Mouse (Mus musculus) intestine, embryonic 14.5 days (tissue): Measurements from ENCODE around the gene Them7. TPM values are rescaled to one million over a fixed set of nuclear protein-coding genes. Genes with fewer than 3 reads are reported as not detected.

Experiments used
- ATAC-seq: fragments of 200-750 bp; cut with Nextera tagmentation; replicated peaks from 2 replicates; pipeline ENCODE4 v1.8.0; 2017; ENCODE audit warnings: low read depth, moderate number of reproducible peaks, moderate TSS enrichment, moderate library complexity; ENCODE audit not compliant: low FRiP score, low TSS enrichment
- DNase-seq: peaks from one replicate; pipeline ENCODE4 v3.0.0-alpha.2; 2018; ENCODE audit warnings: low spot score
- H3K27ac ChIP-seq: fragments of 300-500 bp; sonication (generic); 2 replicates; pipeline ENCODE4 v1.5.1; 2014; ENCODE audit warnings: low read depth, mild to moderate bottlenecking, control low read depth
- H3K27me3 ChIP-seq: fragments of 300-500 bp; sonication (generic); replicated peaks from 2 replicates; pipeline ENCODE4 v1.6.1; 2014; ENCODE audit warnings: low read length, control low read depth; ENCODE audit not compliant: control insufficient read depth, insufficient read depth
- H3K36me3 ChIP-seq: fragments of 300-500 bp; sonication (generic); 2 replicates; pipeline ENCODE4 v1.6.1; 2014; ENCODE audit warnings: low read length, control low read depth; ENCODE audit not compliant: control insufficient read depth, insufficient read depth
- H3K4me1 ChIP-seq: fragments of 300-500 bp; sonication (generic); replicated peaks from 2 replicates; pipeline ENCODE4 v1.6.1; 2014; ENCODE audit warnings: low read length, control low read depth, mixed read lengths; ENCODE audit not compliant: control insufficient read depth, insufficient read depth
- H3K4me2 ChIP-seq: fragments of 300-500 bp; sonication (generic); 2 replicates; pipeline ENCODE4 v1.6.1; 2014; ENCODE audit warnings: low read length
- H3K4me3 ChIP-seq: fragments of 300-500 bp; sonication (generic); 2 replicates; pipeline ENCODE4 v1.5.1; 2014; ENCODE audit warnings: low read depth, low read length, control low read depth, mixed read lengths
- H3K9ac ChIP-seq: fragments of 300-500 bp; sonication (generic); 2 replicates; pipeline ENCODE4 v1.6.1; 2014; ENCODE audit warnings: mild to moderate bottlenecking, low read length
- H3K9me3 ChIP-seq: fragments of 300-500 bp; sonication (generic); 2 replicates; pipeline ENCODE4 v1.6.1; 2016; ENCODE audit warnings: low read length, control low read depth; ENCODE audit not compliant: control insufficient read depth
- WGBS: fragments of 180-500 bp; shearing (Covaris S2); extraction: QIAGEN DNeasy Blood & Tissue Kit; methylation state at CpG from one replicate; pipeline ENCODE4 v1.1.7; 2014; 5-methylcytosine and 5-hydroxymethylcytosine counted together
- polyA plus RNA-seq: library from polyadenylated mRNA; unstranded; fragments of >200 nt; fragmentation: Nextera tagmentation; extraction: Ambion mirVana; gene quantifications from 2 replicates; pipeline ENCODE4 v1.2.1, GENCODE M21; 2014

Them7 gene
- polyA plus RNA-seq, 1 experiment from 2014 or later, result 1.1 TPM

- peaks cover 19% of the 10 kb centered on the region for H3K36me3 ChIP-seq
- no peaks in the 10 kb centered on the region for H3K27me3 ChIP-seq
- DNase-seq, result no peak
- no peak overlapping the region for H3K4me2 ChIP-seq
- H3K9me3 ChIP-seq, result no peaks in the 10 kb centered on the region
- no peak overlapping the region for H3K4me3 ChIP-seq
- 77% methylated on average over 3 of the region's 3 CpGs for WGBS
- no peak overlapping the region for H3K27ac ChIP-seq
- no peak for ATAC-seq
- H3K9ac ChIP-seq, result no peak overlapping the region
- no peaks in the 10 kb centered on the region for H3K4me1 ChIP-seq
Observed at GRCm38 (mm10) chr2:105380757-105381319, 156.7 kb downstream of the Them7 start.

GRCm38 (mm10) chr2:105383063-105383462 is 158.9 kb downstream of the Them7 start:
- DNase-seq (no peak), ATAC-seq (no peak)
- Histone ChIP-seq H3K4me1 (no peaks in the 10 kb centered on the region), H3K4me2 (no peak overlapping the region), H3K9ac (no peak overlapping the region), H3K27ac (no peak overlapping the region), H3K27me3 (no peaks in the 10 kb centered on the region), H3K9me3 (no peaks in the 10 kb centered on the region), H3K36me3 (peaks cover 42% of the 10 kb centered on the region), H3K4me3 (no peak overlapping the region)
- 88% methylated on average over 8 of the region's 8 CpGs for WGBS

DNA sequence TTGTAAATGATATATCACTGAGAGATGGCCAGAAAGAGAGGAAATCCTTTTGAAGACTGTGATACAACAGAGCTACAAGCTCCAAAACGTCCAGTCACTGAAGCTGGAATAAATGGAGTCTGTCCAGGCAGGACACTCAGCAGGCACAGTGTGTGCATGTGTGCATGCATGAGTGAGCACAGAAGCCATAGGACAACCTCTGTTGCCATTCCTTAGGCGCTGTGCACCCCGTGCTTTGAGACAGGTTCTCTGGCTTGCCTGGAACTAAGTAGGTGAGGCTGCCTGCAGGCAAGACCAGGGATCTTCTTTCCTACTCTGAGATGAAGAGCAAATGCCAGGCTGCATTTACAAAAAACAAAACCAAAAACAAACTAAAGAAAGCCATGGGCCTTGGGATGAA is 160.9 kb downstream of the Them7 start:
- H3K9me3 ChIP-seq, result no peaks in the 10 kb centered on the region
- no peaks in the 10 kb centered on the region for H3K4me1 ChIP-seq
- WGBS, result 79% methylated on average over 3 of the region's 3 CpGs
- DNase-seq, result no peak
- no peaks in the 10 kb centered on the region for H3K27me3 ChIP-seq
- H3K4me3 ChIP-seq, result no peak overlapping the region
- ATAC-seq, result no peak
- peaks cover 60% of the 10 kb centered on the region for H3K36me3 ChIP-seq
- no peak overlapping the region for H3K9ac ChIP-seq
- H3K27ac ChIP-seq, result no peak overlapping the region
- H3K4me2 ChIP-seq, result no peak overlapping the region

DNA sequence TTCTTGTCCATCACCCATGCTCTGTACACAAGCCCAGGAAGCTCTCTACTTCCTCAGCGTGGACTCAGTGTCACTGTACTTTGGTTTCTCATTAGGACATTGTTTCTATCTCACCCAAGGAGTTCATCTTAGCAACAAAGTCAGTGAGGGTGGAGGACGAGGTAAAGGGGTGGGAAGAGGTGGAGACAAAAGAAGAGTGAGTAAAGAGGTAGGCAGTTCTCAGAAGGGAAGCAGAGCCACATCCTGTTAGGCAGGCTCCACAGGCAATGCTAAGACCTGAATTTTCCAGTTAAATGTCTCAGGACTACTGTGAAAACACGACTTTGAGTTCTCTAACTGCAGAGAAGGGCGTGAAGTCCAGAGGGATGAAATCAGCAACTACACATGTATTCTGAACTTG is 162.3 kb downstream of the Them7 start:
- no peak overlapping the region for H3K27ac ChIP-seq
- ATAC-seq (no peak), DNase-seq (no peak)
- H3K36me3 ChIP-seq, result peaks cover 73% of the 10 kb centered on the region
- H3K4me3 ChIP-seq, result no peak overlapping the region
- no peak overlapping the region for H3K9ac ChIP-seq
- no peak overlapping the region for H3K4me2 ChIP-seq
- H3K4me1 ChIP-seq, result no peaks in the 10 kb centered on the region
- 83% methylated on average over 4 of the region's 4 CpGs for WGBS
- H3K9me3 ChIP-seq, result no peaks in the 10 kb centered on the region
- H3K27me3 ChIP-seq, result no peaks in the 10 kb centered on the region

GRCm38 (mm10) chr2:105389007-105389890 is 165.1 kb downstream of the Them7 start:
- Histone ChIP-seq H3K36me3 (peaks cover 95% of the 10 kb centered on the region), H3K4me3 (no peak overlapping the region)
- ATAC-seq, result no peak

GRCm38 (mm10) chr2:105390653-105391413 is 166.7 kb downstream of the Them7 start:
- H3K36me3 ChIP-seq, result peaks cover 96% of the 10 kb centered on the region
- WGBS, result 82% methylated on average over 6 of the region's 6 CpGs
- no peak overlapping the region for H3K9ac ChIP-seq
- H3K4me3 ChIP-seq, result no peak overlapping the region
- no peaks in the 10 kb centered on the region for H3K27me3 ChIP-seq
- ATAC-seq (no peak), DNase-seq (no peak)
- H3K9me3 ChIP-seq, result no peaks in the 10 kb centered on the region
- no peaks in the 10 kb centered on the region for H3K4me1 ChIP-seq
- no peak overlapping the region for H3K27ac ChIP-seq
- no peak overlapping the region for H3K4me2 ChIP-seq

More at GRCm38 (mm10) chr2:105389007-105389890, 165.1 kb downstream of the Them7 start:
- DNase-seq, result no peak
- WGBS, result 92% methylated on average over 17 of the region's 17 CpGs
- Histone ChIP-seq H3K4me1 (no peaks in the 10 kb centered on the region), H3K27me3 (no peaks in the 10 kb centered on the region), H3K27ac (no peak overlapping the region), H3K9me3 (no peaks in the 10 kb centered on the region), H3K9ac (no peak overlapping the region), H3K4me2 (no peak overlapping the region)

- WGBS, result 96% methylated on average over 4 of the region's 4 CpGs
Observed at GRCm38 (mm10) chr2:105391414-105391784, 167.3 kb downstream of the Them7 start.

GRCm38 (mm10) chr2:105392514-105392913 is 168.4 kb downstream of the Them7 start:
- H3K4me1 ChIP-seq, result peaks cover 16% of the 10 kb centered on the region
- ATAC-seq, result no peak
- H3K9me3 ChIP-seq, result no peaks in the 10 kb centered on the region
- no peak overlapping the region for H3K9ac ChIP-seq
- DNase-seq, result no peak
- WGBS, result 57% methylated on average over 2 of the region's 2 CpGs
- peaks cover 79% of the 10 kb centered on the region for H3K36me3 ChIP-seq
- no peak overlapping the region for H3K4me2 ChIP-seq
- no peak overlapping the region for H3K4me3 ChIP-seq
- H3K27me3 ChIP-seq, result no peaks in the 10 kb centered on the region
- H3K27ac ChIP-seq, result no peak overlapping the region

More at GRCm38 (mm10) chr2:105391414-105391784, 167.3 kb downstream of the Them7 start:
- Histone ChIP-seq H3K36me3 (peaks cover 90% of the 10 kb centered on the region), H3K4me1 (peaks cover 5% of the 10 kb centered on the region), H3K27me3 (no peaks in the 10 kb centered on the region), H3K4me2 (no peak overlapping the region), H3K9ac (no peak overlapping the region), H3K27ac (no peak overlapping the region), H3K9me3 (no peaks in the 10 kb centered on the region), H3K4me3 (no peak overlapping the region)
- no peak for DNase-seq
- ATAC-seq, result no peak
